Mouse (Mus musculus) gastrocnemius, postnatal 25 days (tissue): Measurements from ENCODE around the gene Tgif2. TPM values are rescaled to one million over a fixed set of nuclear protein-coding genes. Genes with fewer than 3 reads are reported as not detected.
"Not testable (repeated sequence)": the region's sequence is repeated elsewhere in the genome, so short reads cannot be mapped to it uniquely, and the experiment has no call there.

Experiments
- DNase-seq: peaks from one replicate; pipeline ENCODE4 v3.0.0; 2022
- total RNA-seq, 2 experiments: library from RNA; stranded (reverse); gene quantifications; 1 replicate in 1 of 2; 2 replicates in 1 of 2; pipeline ENCODE4 v1.2.3; 2021

Tgif2 gene
- total RNA-seq, 2 experiments from 2014 or later, result 0.46 to 0.86 TPM

DNA sequence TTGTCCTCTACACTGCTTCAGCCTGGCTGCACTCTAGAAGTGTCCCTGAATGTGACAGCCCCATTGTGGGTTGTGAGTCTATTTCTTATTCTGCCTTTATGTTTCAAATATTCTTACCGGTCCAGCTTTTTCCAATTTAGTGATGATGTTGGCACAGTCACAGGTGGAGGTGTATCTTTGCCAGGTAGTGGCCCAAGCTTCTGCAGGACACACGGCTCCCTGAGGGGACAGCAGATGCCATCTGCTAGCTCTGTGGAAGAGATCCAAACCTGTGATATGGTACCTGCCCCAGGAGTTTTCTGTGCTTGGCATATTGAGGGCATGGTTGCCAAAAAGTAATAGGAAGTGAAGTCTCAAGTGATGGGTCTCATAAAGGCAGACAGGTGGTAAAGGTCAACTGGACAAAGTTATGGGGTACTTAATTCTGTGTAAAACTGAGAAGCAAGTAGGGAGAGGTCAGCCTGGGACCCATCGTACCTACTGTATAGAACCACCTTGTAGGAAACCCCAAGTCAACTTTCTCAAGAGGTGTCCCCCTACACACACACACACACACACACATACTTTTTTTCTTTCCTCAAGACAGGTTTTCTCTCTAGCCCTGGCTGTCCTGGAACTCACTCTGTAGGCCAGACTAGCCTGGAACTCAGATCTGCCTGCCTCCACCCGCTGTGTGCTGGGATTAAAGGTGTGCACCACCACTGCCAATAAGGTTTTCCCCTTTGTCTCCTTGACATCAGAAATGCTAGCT is 35.1 kb downstream of the Tgif2 start:
- no peak for DNase-seq

GRCm38 (mm10) chr2:156877726-156878125 is 37.9 kb downstream of the Tgif2 start:
- no peak for DNase-seq

- DNase-seq, result no peak
These were observed 39.7 kb downstream of the Tgif2 start for GRCm38 (mm10) chr2:156879541-156879940.

GRCm38 (mm10) chr2:156882431-156883001 is 42.7 kb downstream of the Tgif2 start:
- peak; percentile 35 for DNase-seq

DNA sequence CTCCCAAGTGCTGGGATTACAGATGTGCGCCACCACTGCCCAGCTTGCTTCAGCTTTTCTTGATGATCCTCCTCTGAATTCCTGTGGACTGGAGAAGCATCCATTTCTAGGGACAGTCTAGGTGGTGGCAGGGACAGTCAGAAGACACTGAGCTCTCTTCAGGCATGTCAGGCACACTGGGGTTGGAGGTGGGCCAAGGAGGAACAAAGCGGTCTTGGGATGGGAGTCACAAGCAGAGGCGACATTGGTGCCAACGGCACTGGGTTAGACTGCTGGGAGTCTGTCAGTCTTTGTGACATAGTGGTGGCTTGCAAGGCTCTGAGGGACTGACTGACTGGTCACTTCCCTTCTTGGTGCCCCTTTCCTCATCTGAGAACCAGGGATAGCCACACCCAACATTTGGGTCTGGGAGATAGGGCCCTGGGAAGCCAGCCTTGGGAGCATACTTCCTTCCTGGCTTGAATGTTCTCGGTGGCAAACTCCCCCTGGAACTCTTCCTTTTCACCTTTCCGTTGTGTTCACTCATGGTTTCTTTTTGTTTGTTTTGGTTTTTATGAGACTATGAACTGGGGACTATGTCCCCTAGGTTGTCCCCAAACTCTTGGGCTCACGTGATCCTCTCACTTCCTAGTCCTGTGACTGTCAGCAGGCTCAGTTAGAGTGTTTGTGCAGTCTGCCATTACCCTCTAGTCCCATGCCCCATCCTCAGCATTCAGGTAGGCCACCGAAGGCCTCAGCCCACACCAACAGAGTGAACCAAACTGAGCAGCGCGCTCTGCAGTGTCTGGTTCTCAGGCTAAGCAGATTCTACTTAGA is 44.8 kb downstream of the Tgif2 start:
- DNase-seq, result no peak

GRCm38 (mm10) chr2:156885666-156886065 is 45.9 kb downstream of the Tgif2 start:
- not testable (repeated sequence) for DNase-seq

- no peak for DNase-seq
These were observed 46.4 kb downstream of the Tgif2 start for GRCm38 (mm10) chr2:156886084-156886631.

- peak; percentile 43 for DNase-seq
These were observed 47.2 kb downstream of the Tgif2 start, which contains the start of gene Sla2 for GRCm38 (mm10) chr2:156887017-156887416. Gene Sla2, minus strand, starts transcription at chr2:156887192.

GRCm38 (mm10) chr2:156888490-156888889 is 48.7 kb downstream of the Tgif2 start:
- DNase-seq, result no peak

DNA sequence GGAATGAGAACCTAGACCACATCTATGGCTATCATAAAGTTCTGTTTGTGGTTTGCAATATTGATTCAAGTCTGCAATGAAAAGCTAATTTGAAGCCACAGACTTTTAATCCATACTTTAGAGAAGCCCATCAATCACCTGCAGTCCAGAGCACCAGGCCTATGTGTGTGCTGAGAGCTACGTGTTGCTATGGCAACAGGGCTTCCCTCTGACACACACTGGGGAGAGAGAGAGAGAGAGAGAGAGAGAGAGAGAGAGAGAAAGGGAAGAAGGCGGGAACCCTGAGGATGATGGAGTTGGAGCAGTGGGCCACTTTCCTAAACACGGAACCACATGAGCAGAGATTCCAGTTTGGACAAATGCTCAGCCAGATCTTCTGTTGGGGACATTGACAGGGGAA is 52.4 kb downstream of the Tgif2 start:
- no peak for DNase-seq

DNA sequence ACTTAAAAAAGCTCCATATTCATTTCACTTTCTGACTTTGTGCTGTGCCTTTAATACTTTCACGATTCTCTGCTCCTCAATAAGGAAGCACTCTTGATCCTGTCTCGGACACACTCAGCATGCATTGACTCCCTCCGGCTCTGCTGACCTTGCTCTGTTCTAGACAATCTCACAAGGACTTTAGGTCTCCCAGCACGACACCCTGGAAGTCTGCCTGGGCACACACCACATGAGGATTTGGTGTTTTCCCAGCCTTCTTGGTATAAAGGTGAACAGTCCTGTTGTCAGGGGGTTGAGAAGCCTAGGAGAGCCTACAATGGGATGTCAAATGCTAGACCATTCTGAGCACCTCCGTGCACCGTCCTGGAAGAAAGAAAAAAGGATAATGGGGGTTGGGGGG is 53.0 kb downstream of the Tgif2 start:
- DNase-seq, result no peak

- DNase-seq, result no peak
These were observed 54.9 kb downstream of the Tgif2 start for GRCm38 (mm10) chr2:156894496-156895265.

DNA sequence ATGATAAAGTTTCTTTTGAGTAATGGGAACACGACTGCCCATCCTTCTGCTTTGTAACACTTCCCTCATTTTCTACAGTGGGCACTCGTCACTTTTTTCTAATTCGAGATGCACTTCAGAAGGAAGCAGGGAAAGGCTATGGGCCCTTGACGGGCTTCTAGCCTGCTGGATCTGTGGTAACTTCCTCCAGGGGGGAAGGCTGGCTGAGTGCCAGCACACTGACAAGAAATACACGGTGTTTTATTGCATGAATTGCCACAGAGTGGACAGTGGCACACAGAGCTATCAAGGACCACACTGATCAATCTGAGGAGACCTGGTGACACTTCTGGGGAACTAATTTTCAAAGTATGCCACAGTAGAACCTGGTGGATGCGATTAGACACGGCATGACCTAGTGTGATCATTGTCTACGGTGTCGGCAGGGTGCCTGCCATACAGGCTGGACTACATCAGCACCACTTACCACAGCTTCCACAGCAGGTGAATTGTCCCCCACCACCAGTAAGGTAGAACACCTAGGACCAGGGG is 56.6 kb downstream of the Tgif2 start:
- no peak for DNase-seq

- no peak for DNase-seq
These were observed 57.2 kb downstream of the Tgif2 start for GRCm38 (mm10) chr2:156897034-156897433.

- DNase-seq, result no peak
These were observed 58.6 kb downstream of the Tgif2 start for GRCm38 (mm10) chr2:156898374-156898773.

- no peak for DNase-seq
These were observed 59.4 kb downstream of the Tgif2 start for GRCm38 (mm10) chr2:156899184-156899583.

DNA sequence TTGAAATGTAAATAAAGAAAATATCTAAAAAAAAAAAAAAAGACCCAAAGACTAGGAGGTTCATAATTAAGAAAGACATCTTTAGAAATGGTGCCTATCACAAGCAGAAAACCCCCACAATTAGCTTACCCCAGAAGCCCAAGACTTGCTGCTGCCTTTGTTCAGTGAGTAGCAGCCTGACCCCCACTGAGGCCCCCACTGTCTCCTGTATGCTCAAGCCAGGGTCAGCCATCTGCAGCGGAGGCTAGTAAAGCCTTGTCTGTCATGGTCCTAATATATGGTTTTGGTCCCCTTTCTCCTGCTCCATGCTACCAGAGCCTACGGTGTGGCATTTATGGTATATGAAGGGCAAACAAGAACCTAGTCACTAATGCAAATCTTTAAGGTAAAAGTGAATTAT is 61.5 kb downstream of the Tgif2 start:
- DNase-seq, result no peak

- no peak for DNase-seq
These were observed 62.1 kb downstream of the Tgif2 start for GRCm38 (mm10) chr2:156901883-156902282.

- DNase-seq, result not testable (repeated sequence)
These were observed 62.6 kb downstream of the Tgif2 start for GRCm38 (mm10) chr2:156902411-156902810.

DNA sequence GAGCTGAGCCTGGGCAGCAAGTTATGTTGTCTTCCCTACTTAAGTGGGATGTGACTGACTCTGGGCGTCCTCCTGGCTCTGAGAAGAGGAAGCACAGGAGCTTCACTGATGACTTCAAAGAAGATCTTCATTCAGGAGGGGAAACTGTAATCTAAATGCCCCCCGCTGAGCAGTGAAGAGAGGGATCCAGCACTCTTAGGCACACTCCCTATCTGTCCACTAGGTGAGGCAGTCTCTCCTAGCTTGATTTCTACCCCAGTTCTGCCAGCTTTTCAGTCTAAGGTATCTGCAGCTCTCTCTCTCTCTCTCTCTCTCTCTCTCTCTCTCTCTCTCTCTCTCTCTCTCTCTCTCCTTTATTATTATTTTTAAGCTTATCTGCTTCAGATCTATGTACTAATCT is 63.6 kb downstream of the Tgif2 start:
- no peak for DNase-seq
